Mouse (Mus musculus): ENCODE results near the gene Olfr472.
"Not testable (repeated sequence)": the region's sequence is repeated elsewhere in the genome, so short reads cannot be mapped to it uniquely, and the experiment has no call there.

The Olfr472 gene

DNA sequence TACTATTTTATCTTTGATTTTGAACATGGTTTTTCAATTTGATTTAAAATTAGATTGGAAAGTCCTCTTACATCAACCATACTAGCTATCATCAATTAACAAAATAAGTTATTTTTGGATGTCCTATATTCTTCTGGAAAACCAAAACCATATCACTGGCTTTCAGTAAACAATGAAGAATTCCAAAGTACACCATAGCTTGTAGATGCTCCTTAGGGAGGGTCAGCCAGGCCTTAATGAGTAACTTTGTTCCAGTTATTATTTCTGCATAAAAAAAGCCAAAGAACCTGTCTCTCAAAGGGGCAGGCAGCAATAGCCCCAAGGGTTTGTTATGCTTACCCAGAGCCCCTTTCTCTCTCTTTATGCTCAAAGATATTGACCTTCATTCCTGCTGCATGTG, at the start of gene Olfr472:
TSS of gene Olfr472 (plus strand) at position 301 of the 400 bp plus-strand sequence.
- DNase-seq (ENCODE audit: low spot score), result no peak

DNA sequence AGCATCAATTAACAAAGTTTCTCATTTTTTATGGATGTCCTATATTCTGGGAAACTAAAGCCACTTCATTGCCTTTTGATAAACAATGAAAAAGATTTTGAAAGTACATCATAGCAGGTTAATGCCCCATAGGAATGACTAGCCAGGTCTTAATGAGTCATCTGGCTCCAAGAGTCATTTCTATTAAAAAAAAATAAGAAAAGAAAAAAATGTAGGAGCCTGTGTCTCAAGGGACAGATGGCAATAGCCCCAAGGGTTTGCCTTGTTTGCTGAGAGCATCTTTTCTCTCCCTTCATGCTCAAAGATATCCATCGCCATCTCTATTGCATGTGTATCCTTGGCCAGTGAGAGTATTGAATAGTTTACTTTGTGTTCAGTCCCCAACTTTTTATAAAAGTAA, 32.4 kb downstream of the Olfr472 start, which contains the start of gene Olfr473:
TSS of gene Olfr473 (plus strand) at position 301 of the 400 bp plus-strand sequence.
- DNase-seq (ENCODE audit: low spot score), result no peak

DNA sequence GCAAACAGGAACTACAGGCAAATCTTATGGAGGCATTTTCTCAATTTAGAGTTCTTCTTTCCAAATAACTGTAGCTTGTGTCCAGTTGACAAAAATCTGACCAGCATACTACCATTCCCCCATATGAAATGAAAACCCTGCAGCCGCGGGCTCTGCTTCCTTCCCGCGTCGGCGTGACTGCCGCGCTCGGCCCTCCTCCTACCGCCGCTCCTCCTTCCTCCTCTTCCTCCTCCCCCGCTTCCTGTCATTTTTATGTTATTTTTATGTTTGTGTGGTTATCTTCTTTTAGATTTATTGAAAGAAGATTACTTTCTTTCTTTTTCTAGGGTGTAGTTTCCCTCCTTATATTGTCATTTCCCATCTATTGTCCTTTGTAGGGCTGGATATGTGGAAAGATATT, 54.8 kb downstream of the Olfr472 start:
- not testable (repeated sequence) for DNase-seq (ENCODE audit: low spot score)

DNA sequence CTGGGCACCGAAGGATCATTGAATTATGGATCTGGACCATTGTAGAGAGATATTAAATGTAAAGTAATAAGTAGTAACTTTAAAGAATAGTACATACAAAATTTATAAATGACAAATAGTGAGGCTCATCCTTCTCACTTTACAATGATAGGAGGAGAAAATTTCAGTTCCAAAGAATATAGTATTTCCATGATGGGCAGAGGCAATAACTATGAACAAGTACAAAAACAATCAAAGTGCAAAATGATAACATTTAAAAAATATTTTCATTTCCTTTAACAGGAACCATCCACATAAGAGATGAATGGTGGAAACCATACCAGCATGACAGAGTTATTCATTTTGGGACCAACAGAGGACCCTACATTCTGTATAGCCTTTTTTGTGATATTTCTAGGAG, 56.6 kb downstream of the Olfr472 start, which contains the start of gene Olfr474:
TSS of gene Olfr474 (plus strand) at position 301 of the 400 bp plus-strand sequence.
- DNase-seq (ENCODE audit: low spot score), result no peak

All from yolk sac, embryonic 10.5 days (tissue).